Mouse (Mus musculus) heart, embryonic 12.5 days (tissue): ENCODE results near the gene Cpa1. TPM values are rescaled to one million over a fixed set of nuclear protein-coding genes. Genes with fewer than 3 reads are reported as not detected.

Experiments used
- ATAC-seq: fragments of 200-750 bp; cut with Nextera tagmentation; 2 replicates; pipeline ENCODE4 v1.8.0; 2017; ENCODE audit warnings: moderate TSS enrichment, moderate library complexity; ENCODE audit not compliant: insufficient number of reproducible peaks, low FRiP score
- H3K27ac ChIP-seq: fragments of 300-500 bp; sonication (generic); 2 replicates; pipeline ENCODE4 v1.5.1; 2016; ENCODE audit warnings: mild to moderate bottlenecking, moderate library complexity; ENCODE audit not compliant: poor library complexity, severe bottlenecking
- H3K27me3 ChIP-seq: fragments of 300-500 bp; sonication (generic); replicated peaks from 2 replicates; pipeline ENCODE4 v1.6.1; 2016; ENCODE audit warnings: mild to moderate bottlenecking, moderate library complexity
- H3K36me3 ChIP-seq: fragments of 300-500 bp; sonication (generic); 2 replicates; pipeline ENCODE4 v1.6.1; 2016; ENCODE audit warnings: mild to moderate bottlenecking, moderate library complexity
- H3K4me1 ChIP-seq: fragments of 300-500 bp; sonication (generic); replicated peaks from 2 replicates; pipeline ENCODE4 v1.6.1; 2016; ENCODE audit warnings: mild to moderate bottlenecking
- H3K4me2 ChIP-seq: fragments of 300-500 bp; sonication (generic); 2 replicates; pipeline ENCODE4 v1.6.1; 2016; ENCODE audit warnings: mild to moderate bottlenecking, moderate library complexity
- H3K4me3 ChIP-seq: fragments of 300-500 bp; sonication (generic); 2 replicates; pipeline ENCODE4 v1.5.1; 2016; ENCODE audit warnings: mild to moderate bottlenecking
- H3K9ac ChIP-seq: fragments of 300-500 bp; sonication (generic); 2 replicates; pipeline ENCODE4 v1.6.1; 2016; ENCODE audit warnings: mild to moderate bottlenecking, moderate library complexity
- H3K9me3 ChIP-seq: fragments of 300-500 bp; sonication (generic); replicated peaks from 2 replicates; pipeline ENCODE4 v1.6.1; 2016; ENCODE audit warnings: mild to moderate bottlenecking, moderate library complexity
- WGBS: fragments of 180-500 bp; shearing (Covaris S2); methylation state at CpG from one replicate; pipeline ENCODE4 v1.1.7; 2016; 5-methylcytosine and 5-hydroxymethylcytosine counted together
- polyA plus RNA-seq: library from polyadenylated mRNA; unstranded; fragments of >200 nt; fragmentation: Nextera tagmentation; extraction: Ambion mirVana; gene quantifications from 2 replicates; pipeline ENCODE4 v1.2.1, GENCODE M21; 2016

Cpa1 gene
- polyA plus RNA-seq, 1 experiment from 2014 or later, result 1.8 TPM

DNA sequence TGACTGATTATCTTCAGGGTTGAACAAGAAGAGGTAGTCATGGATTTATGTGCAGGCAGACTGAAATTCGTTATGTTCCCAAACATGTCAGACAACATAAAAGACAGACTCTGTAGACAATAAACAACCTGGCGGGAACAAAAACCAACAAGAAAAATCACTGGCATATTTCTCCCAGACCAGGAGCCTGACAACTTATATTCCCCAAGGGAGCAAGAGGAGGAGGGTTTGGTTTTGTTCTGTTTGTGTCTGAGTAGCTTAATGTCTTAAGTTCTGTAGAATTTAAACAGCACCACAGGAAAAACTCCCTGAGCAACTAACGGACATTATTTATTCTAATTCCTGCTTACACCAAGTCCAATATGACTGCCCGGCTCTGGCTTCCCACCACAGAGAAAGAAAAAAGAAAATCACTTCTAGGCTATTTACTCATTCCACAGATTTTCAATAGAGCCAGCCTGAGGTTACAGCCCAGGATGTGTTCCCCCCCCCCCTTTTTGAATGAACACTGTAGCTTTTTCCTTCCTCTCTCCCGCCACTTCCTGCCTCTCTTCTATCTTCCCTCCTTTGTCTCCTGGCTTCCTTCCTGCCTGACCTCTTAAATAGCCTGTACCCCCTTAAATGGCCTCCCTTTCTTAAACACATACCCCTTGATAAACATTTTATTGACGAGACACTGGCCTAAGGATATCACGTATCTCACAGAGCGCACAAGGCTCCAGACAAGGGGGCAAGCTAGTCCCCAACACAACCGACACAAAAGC lies 13.6 kb downstream of the Cpa1 start:
- H3K9me3 ChIP-seq, result no peaks in the 10 kb centered on the region
- H3K27ac ChIP-seq, result peak overlapping the region; percentile 71
- H3K4me2 ChIP-seq, result no peak overlapping the region
- no peak overlapping the region for H3K9ac ChIP-seq
- peaks cover 4% of the 10 kb centered on the region; the same call in 1 of the 2 replicates for H3K36me3 ChIP-seq
- peak; percentile 66; the same call in 1 of the 2 replicates for ATAC-seq
- no peak overlapping the region for H3K4me3 ChIP-seq
- H3K4me1 ChIP-seq, result peaks cover 24% of the 10 kb centered on the region
- no peaks in the 10 kb centered on the region for H3K27me3 ChIP-seq
- WGBS, result 57% methylated on average over 9 of the region's 9 CpGs

DNA sequence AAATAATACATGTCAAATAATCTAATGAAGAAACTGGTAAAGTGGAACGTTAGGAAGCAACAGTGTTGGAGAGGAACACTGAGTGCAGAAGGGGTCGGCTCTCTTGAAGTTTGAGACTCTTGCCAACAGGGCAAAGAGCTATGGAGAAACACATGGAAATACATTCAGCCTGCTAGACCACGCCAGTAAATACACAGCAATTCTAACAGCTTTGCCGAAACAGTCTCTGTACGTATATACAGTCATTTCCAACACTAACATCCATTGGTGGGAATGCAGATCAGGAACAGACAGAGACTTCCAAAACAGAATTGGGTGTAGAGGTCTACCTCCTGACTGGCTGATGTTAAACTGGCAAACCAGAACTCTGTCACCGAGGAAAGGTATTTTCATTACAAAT lies 14.5 kb downstream of the Cpa1 start:
- no peak for ATAC-seq
- Histone ChIP-seq H3K9ac (no peak overlapping the region), H3K4me1 (peaks cover 24% of the 10 kb centered on the region), H3K4me3 (no peak overlapping the region), H3K9me3 (no peaks in the 10 kb centered on the region), H3K27me3 (no peaks in the 10 kb centered on the region), H3K36me3 (peaks cover 5% of the 10 kb centered on the region), H3K4me2 (no peak overlapping the region), H3K27ac (no peak overlapping the region)
- 79% methylated on average over 6 of the region's 6 CpGs for WGBS

DNA sequence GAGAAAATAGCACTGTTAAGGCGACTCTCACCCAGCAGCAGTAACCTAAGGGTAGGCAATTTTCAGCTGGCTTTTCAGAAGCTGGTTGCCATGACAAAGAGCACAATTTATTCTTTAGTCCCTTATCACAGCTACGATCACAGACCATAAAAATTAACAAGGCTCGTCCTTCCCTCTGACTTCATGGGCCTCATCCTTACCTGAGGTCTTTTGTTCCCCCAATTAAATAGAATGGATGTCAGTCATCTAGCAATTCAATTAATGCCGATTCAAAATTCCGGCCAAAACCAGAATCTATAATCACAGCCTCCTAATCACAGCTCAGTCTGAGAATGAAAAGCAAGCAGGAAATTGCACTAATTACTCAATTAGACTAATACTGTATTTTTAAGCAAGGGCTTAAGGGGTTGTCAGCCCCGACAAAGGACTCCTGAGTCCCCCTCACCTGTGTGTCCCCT lies 15.4 kb downstream of the Cpa1 start:
- no peak overlapping the region for H3K4me3 ChIP-seq
- no peak overlapping the region for H3K9ac ChIP-seq
- WGBS, result 76% methylated on average over 6 of the region's 6 CpGs
- no peaks in the 10 kb centered on the region for H3K9me3 ChIP-seq
- peaks cover 7% of the 10 kb centered on the region for H3K36me3 ChIP-seq
- H3K4me2 ChIP-seq, result no peak overlapping the region
- no peaks in the 10 kb centered on the region for H3K27me3 ChIP-seq
- peaks cover 21% of the 10 kb centered on the region for H3K4me1 ChIP-seq
- no peak overlapping the region for H3K27ac ChIP-seq
- no peak for ATAC-seq

DNA sequence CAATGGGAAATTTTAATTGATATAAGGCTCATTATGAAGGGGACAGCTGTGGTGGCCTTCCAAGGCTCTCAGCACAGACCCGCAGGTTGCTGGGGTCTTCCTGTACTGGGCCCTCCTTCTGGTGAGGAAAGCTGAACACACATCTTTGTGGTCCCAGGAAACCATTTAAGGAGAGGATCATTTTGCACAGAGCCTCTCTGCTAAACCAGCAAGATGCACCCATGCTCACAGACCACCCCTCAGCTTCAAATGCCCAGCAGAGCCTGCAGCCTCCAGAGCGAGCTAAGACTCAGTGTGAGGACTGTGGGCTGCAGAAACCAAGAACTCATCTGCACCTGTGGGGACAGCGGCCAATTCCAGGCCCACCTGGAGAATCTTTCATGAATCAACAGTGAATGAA lies 15.9 kb downstream of the Cpa1 start:
- no peaks in the 10 kb centered on the region for H3K9me3 ChIP-seq
- no peak overlapping the region for H3K4me3 ChIP-seq
- H3K9ac ChIP-seq, result no peak overlapping the region
- no peak overlapping the region for H3K4me2 ChIP-seq
- H3K27ac ChIP-seq, result peak overlapping the region; percentile 8; the same call in 1 of the 2 replicates
- H3K4me1 ChIP-seq, result peaks cover 16% of the 10 kb centered on the region
- 87% methylated on average over 3 of the region's 3 CpGs for WGBS
- H3K27me3 ChIP-seq, result no peaks in the 10 kb centered on the region
- ATAC-seq, result no peak
- H3K36me3 ChIP-seq, result peaks cover 7% of the 10 kb centered on the region

DNA sequence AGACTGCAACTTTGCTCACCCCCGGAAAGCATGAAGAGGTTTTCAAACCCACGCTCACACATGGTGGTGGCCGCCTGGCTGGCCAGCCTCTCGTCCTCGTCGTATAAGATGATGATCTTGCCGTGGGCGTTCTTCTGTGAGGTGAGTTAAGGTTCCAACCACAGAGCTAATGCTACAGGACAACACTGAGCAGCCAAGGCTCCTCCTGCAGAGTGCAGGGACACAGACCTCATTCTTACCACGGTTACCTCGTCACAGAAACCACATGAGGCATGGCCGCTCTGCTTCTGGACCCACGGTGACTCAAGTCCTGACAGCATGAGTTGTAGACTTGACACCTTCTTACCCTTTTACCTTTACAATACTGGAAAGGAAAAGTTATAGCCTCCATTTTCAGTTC lies 18.3 kb downstream of the Cpa1 start:
- Histone ChIP-seq H3K9me3 (no peaks in the 10 kb centered on the region), H3K4me1 (peaks cover 15% of the 10 kb centered on the region; the same call in 1 of the 2 replicates), H3K36me3 (peaks cover 7% of the 10 kb centered on the region), H3K9ac (no peak overlapping the region), H3K27ac (no peak overlapping the region), H3K4me2 (no peak overlapping the region), H3K27me3 (no peaks in the 10 kb centered on the region), H3K4me3 (no peak overlapping the region)
- ATAC-seq, result no peak
- WGBS, result 90% methylated on average over 12 of the region's 12 CpGs

DNA sequence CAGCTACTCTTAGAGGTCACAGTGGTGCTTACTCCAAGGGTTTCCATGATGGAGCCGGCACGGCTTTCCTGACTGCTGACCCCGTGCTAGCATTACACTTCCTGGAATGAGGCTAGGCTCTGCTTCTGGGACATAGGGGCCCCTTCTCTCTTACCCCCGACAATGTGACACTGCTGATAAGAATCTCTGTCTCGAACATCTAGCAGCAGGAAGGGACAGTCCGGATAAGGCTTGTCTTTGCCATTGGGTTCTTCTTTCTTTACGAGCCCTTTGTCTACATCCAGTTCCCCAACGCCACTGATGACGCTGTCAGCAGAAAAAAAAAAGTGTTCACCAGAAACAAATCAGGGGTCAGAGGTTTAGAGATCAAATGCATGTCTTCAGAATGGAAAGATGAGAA lies 19.6 kb downstream of the Cpa1 start:
- H3K9me3 ChIP-seq, result no peaks in the 10 kb centered on the region
- no peak for ATAC-seq
- H3K27ac ChIP-seq, result no peak overlapping the region
- H3K36me3 ChIP-seq, result peaks cover 7% of the 10 kb centered on the region
- no peak overlapping the region for H3K4me2 ChIP-seq
- H3K4me3 ChIP-seq, result no peak overlapping the region
- no peaks in the 10 kb centered on the region for H3K27me3 ChIP-seq
- H3K4me1 ChIP-seq, result peaks cover 10% of the 10 kb centered on the region; the same call in 1 of the 2 replicates
- 55% methylated on average over 9 of the region's 9 CpGs for WGBS
- no peak overlapping the region for H3K9ac ChIP-seq

DNA sequence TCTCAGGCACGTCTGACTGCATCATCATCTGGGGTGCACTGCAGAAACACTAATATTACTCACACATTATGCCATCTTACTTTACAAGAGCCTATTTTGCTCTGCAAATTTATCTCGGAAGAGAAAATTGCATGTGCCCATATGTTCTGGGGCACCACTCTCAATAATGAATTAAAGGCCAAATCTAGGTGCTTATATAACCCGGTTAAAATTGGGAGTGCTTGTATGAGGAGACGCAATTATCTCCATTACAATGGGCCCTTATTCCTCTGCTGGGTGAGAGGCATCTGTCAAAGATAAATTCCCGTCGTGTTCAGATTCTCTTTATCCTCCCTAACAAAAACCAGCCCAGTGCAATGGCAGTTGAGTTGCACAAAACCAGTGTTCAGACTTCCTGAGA lies 25.8 kb downstream of the Cpa1 start:
- H3K4me2 ChIP-seq, result no peak overlapping the region
- H3K9me3 ChIP-seq, result no peaks in the 10 kb centered on the region
- no peak overlapping the region for H3K4me3 ChIP-seq
- no peak overlapping the region for H3K9ac ChIP-seq
- H3K27me3 ChIP-seq, result no peaks in the 10 kb centered on the region
- H3K27ac ChIP-seq, result peak overlapping the region; percentile 45; the same call in 1 of the 2 replicates
- H3K36me3 ChIP-seq, result no peaks in the 10 kb centered on the region
- peaks cover 18% of the 10 kb centered on the region for H3K4me1 ChIP-seq
- no peak for ATAC-seq
- WGBS, result 24% methylated on average over 6 of the region's 6 CpGs

DNA sequence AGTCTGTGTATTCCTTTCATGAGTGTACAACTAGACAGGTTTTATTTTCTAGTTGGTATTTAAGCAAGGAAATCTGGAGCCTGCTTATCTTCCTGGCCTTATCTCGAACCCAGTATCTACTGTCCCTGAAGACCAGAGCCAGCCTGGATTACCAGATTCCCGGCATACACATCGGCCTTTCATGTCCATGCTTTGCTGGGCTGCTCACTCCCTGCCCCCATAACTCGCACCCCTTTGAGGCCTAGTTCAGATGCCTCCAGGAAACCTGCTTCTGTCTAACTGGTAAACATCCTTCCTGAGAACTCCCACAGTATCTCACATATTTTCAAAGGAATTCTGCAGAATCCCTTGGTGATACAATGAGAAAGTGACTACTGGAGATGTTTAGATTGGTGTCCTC lies 26.3 kb downstream of the Cpa1 start:
- no peaks in the 10 kb centered on the region for H3K36me3 ChIP-seq
- H3K9me3 ChIP-seq, result no peaks in the 10 kb centered on the region
- peak overlapping the region; percentile 45 for H3K27ac ChIP-seq
- ATAC-seq, result 0 out of 2 replicates have a peak, but pooled peaks have one; percentile 6
- no peaks in the 10 kb centered on the region for H3K27me3 ChIP-seq
- 13% methylated on average over 4 of the region's 4 CpGs for WGBS
- H3K4me1 ChIP-seq, result peaks cover 18% of the 10 kb centered on the region
- H3K4me3 ChIP-seq, result no peak overlapping the region
- H3K4me2 ChIP-seq, result no peak overlapping the region
- H3K9ac ChIP-seq, result no peak overlapping the region

DNA sequence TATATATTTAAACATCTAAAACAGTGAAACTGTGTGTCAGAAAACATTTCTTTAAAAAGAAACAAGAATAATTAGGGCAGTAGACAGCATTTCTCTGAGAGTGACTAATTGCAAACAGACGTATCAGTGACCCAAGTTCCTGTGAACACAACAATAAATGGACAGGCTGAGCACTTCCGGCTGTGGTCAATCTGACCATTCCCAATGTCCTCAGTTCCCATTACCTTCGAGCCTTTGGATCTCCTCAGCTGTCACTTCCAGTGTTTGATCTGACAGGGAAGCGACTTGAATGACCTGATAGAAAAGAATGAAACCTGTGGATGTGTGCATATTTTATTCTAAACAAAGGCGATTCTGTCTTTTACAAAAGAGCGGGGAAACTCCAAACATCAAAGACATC lies 27.0 kb downstream of the Cpa1 start:
- no peak for ATAC-seq
- H3K4me2 ChIP-seq, result no peak overlapping the region
- no peak overlapping the region for H3K4me3 ChIP-seq
- no peak overlapping the region for H3K27ac ChIP-seq
- 0 out of 2 replicates have a peak, but pooled peaks cover under 1% of the 10 kb centered on the region for H3K27me3 ChIP-seq
- H3K9ac ChIP-seq, result no peak overlapping the region
- WGBS, result 62% methylated on average over 6 of the region's 6 CpGs
- H3K36me3 ChIP-seq, result peaks cover 3% of the 10 kb centered on the region; the same call in 1 of the 2 replicates
- no peaks in the 10 kb centered on the region for H3K9me3 ChIP-seq
- H3K4me1 ChIP-seq, result peaks cover 18% of the 10 kb centered on the region

DNA sequence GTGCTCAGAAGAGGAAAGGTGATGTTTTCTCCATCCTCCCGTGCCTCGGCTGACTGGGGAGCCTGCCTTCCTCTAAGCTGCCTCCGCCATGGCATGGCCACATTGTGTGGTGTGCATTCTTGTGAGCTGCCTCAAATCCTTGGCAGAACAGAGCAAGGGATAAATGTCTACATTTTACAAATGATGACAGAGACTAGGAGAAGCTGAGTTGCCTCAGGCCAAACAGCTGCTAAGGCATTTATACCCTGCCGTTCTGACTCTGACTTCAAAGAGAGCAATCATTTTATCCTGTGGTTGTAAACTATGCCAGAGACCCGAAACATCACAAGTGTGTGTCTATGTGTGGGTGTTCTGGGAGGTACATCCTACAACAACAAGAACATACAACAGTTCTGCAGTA lies 28.6 kb downstream of the Cpa1 start:
- Histone ChIP-seq H3K4me2 (no peak overlapping the region), H3K4me3 (no peak overlapping the region), H3K36me3 (peaks cover 3% of the 10 kb centered on the region; the same call in 1 of the 2 replicates), H3K4me1 (peaks cover 27% of the 10 kb centered on the region), H3K27ac (no peak overlapping the region), H3K27me3 (0 out of 2 replicates have a peak, but pooled peaks cover 4% of the 10 kb centered on the region), H3K9me3 (no peaks in the 10 kb centered on the region), H3K9ac (no peak overlapping the region)
- no peak for ATAC-seq
- whole genome bisulfite sequencing, result 76% methylated on average over 5 of the region's 5 CpGs

DNA sequence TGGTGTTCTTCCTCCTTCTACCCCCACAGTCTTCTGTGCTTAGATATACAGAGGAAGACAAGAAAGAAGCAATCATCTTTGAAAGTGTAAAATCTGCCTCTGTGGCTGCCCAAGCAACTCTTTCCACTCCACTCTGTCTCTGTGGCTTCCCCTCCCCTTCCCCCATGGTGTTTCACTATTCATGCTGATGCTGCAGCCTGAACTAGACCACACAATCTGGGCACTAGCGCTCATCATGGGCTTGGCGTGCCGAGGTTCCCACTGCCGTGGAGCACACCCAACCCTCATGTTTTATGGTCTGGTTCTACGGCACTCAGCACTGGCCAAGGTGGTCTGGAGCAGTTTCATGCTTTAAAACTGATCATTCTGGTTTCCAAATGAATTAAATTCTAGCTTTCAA lies 32.7 kb downstream of the Cpa1 start:
- Histone ChIP-seq H3K27me3 (0 out of 2 replicates have a peak, but pooled peaks cover 4% of the 10 kb centered on the region), H3K9me3 (no peaks in the 10 kb centered on the region), H3K27ac (no peak overlapping the region), H3K4me3 (no peak overlapping the region), H3K4me2 (no peak overlapping the region), H3K9ac (no peak overlapping the region), H3K36me3 (peaks cover 3% of the 10 kb centered on the region; the same call in 1 of the 2 replicates), H3K4me1 (peaks cover 39% of the 10 kb centered on the region)
- WGBS, result 80% methylated on average over 5 of the region's 5 CpGs
- no peak for ATAC-seq
